Mouse (Mus musculus) induced T-regulatory cell, adult 2 months (primary cell): Measurements from ENCODE around the gene Lrch3.
"Not testable (repeated sequence)": the region's sequence is repeated elsewhere in the genome, so short reads cannot be mapped to it uniquely, and the experiment has no call there.

Source experiments
- DNase-seq: peaks from one replicate; pipeline ENCODE4 v3.0.0-alpha.2; 2012; ENCODE audit warnings: low read depth

The Lrch3 gene

DNA sequence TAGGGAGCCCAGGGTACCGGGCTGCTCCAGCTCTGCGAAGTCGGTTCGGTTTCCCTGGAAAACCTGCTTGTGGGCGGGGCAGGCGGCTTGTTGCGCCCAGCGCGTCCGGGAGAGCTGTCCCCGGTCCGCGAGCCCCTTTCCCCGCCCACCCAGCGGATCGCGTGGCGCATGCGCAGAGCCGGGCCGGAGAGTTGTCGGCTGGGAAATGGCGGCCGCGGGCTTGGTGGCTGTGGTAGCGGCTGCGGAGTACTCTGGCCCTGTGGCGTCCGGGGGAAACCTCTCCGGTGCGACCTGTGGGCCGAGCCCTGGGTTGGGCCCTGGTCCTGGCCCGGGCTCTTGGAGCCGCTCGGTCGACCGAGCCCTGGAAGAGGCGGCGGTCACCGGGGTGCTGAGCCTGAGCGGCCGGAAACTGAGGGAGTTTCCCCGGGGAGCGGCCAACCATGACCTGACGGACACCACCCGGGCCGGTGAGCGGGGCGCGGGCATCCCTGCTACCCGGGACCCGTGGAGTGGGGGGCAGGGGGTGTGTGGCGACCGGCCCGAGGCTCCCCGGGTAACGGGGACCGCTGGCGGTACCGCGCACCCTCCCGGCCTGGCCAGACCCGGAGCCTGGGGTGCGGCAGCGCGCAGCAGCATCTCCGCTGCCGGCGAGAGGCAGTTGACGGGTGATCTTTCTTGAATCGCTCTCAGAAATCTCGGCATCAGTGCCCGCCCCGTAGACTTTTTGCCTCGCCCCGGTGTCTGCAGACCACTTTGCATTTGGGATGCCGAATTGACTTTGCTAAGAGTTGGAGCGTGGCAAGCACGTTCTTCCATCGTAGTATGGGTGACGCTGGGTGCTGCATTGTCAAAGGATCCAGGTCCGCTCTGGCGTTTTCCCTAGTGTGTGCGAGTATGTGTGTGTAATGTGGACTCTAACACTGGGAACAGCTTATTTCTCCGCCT is at the start of gene Lrch3:
Gene Lrch3, plus strand, starts transcription at position 164 of the 945 bp plus-strand sequence.
- peak; percentile 95 for DNase-seq

DNA sequence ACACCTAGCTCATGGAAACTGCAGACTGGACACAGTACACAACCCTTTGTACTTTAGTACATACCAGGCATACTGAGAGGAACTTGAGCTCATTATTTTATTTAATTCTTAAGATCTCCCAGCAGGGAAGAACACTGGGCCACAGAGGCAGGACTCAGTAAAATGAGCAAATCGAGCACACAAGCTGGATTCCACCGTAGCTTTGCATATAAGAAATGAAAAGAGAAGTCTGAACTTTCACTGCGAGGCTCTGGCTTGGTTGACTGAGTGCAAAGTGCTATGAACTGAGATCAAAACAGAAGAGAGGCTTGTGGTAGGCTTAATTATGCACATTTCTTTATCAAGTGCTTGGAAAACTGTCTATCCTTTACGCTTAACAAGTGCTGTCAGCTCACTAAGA is 48.5 kb upstream of the Lrch3 start:
- no peak for DNase-seq

DNA sequence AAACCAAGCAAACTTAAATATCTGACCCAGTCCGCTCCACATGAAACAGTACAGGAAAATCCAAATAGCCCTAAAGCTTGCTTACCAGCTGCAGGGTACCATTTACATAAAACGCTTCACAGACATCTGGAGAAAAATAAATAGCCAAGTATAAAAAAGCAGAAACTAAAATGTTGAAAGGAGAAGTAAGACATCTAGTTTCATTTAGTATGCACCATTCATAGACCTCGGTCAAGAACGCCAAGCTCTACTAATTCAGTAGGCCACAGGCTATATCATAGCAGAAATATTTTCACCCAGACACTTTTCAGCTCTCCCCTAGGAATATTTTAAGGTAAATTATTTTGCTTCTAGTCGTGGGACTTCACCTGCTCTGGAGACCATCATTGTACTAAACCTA is 47.2 kb upstream of the Lrch3 start:
- DNase-seq = no peak

DNA sequence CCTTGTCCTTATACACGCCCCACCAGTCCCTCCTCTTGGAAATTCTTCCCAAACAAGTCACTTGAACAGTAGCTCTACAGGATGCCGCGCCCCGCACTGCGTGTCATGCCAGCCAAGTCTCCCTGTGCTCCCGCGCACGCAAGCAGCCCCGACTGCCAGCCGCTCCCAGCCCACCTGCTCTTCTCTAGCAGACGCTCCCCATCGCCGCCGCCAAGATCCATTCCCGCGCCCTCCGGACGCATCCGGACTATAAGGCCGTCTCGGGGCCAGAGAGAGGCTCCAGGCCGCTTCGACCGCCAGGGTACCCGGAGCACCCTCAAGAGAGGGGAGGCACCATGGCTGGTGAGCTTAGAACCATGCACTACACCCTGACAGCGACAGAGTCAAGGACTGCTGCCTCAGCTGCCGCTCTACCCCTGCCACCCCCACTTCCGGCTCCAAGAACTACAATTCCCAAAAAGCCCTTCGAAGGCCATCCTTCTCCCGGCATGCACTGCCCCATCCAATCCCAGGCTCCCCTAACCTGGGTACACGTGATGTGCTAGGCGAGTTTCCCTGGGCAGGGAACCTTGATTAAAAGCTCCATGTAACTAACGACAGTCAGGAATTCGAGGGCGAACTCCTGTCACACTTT is 45.9 kb upstream of the Lrch3 start:
- DNase-seq = peak; percentile 93

DNA sequence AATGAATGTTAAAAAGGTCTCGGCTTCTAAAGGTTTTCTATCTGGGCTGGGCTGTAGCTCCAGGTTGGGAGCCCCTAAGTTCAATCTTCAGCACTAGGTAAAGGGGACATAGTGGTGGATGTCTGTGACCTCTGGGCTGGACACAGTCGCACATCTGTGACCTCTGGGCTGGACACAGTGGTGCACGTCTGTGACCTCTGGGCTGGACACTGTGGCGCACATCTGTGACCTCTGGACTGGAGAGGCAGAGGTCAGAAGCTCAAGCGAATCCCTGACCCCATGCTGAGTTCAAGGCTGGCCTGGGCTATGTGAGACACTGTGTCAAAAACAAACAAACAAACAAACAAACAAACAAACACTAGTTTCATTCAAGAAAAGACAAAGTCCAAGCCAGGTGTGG is 43.7 kb upstream of the Lrch3 start:
- DNase-seq = no peak

DNA sequence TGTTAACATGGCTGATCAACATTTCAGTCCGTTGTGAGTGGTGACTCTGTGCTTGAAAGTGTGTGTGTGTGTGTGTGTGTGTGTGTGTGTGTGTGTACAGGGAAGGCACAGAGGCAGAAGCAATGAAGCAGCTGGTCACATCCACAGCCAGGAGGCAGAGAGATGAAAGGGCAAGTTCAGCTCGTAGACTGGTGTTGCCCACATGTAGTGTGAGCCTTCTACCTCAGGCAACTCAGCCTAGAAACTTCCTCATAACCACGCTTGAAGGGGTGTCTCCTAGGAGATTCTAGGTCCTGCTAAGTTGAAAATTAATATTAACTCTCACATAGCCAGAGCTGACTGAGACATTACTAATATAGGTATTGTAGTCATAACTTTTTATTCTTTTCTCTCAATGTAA is 40.5 kb upstream of the Lrch3 start:
- no peak for DNase-seq

DNA sequence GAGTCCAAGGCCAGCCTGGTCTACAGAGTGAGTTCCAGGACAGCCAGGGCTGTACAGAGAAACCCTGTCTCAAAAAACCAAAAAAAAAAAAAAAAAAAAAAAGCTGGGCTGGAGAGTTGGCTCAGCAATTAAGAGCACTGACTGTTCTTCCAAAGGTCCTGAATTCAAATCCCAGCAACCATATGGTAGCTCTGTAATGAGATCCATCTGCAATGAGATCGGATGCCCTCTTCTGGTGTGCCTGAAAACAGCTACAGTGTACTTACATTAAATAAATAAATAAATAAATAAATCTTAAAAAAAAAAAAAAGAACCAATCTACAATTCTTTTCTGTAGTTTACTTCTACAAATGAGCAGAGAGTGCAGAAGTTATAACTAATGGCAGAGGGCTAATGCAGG is 38.6 kb upstream of the Lrch3 start:
- not testable (repeated sequence) for DNase-seq

DNA sequence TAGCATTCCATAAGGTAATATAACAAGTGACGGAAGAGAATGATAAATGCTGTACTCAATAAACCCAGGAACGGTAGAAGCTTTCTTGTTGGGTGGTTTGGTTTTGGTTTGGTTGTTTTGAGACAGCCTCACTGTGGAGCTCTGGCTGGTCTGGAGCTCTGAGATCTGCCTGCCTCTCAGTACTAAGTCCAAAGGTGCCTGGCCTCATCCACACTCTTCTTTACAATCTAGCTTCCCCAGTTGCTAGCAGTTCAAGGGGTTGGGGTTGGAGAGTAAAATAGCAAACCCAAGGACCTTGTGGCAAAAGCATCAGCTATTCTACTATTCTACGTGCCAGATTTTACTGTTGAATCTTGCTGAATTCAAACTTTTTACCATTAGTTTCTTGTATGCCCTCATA is 38.1 kb upstream of the Lrch3 start:
- no peak for DNase-seq

DNA sequence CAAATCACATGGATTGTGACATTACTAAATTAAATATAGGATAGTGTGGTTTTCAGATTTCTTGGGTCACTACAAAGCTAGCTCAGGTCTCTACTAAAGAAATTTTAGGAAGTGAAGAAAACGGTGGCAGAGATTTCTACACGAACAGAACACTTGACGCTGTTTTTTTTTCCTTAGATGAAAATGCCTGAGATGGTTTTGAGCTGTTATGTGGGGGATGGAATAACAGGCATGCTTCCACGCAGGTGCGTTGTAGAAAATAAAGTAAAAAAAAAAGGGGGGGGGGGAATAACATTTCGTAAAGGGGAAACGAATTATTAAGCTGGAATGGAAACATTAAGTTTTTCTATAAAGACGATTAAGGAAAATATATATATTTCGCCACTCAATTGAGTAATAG is 37.1 kb upstream of the Lrch3 start:
- no peak for DNase-seq

DNA sequence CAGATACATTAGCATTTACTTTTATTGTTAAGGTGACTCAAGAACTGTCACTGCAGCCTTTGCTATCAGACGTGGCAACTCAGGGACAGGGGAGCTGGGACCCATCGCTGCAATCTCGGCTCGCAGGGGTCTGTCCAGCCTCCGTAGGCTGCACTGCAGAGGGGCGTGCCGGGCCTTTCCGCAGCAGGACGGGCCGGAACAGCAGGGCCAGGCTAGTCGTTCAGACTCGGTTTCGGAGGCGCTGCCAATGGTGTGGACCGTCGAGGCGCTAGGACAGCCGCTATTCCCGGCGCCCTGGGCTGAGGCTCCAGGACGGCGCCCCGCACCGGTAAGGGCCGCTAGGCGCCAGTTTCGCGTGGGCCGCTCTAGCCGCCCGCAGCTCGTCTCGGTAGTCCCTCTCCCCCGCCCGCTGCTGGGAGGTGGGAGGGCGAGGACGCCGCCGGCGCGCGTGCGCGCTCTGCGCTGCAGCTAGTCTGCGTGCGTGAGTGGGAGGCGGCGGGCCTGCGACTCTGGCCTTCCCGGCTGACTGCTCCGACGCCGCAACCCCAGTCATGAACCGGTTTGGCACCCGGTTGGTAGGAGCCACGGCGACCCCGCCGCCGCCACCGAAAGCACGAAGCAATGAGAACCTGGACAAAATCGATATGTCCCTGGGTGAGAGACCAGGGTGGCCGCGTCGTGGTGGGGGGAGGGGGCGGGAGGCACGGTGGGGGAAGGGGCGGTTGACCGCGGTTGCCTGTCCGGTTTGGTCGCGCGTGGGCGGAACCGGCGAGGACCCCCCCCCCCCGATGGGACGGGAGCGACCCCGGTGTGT is 36.4 kb upstream of the Lrch3 start, which contains the start of the genes Fyttd1 and Rubcn:
Gene Fyttd1, plus strand, starts transcription at position 158 of the 814 bp plus-strand sequence.
Gene Rubcn, minus strand, starts transcription at position 424 of the 814 bp plus-strand sequence.
- peak; percentile 95 for DNase-seq

DNA sequence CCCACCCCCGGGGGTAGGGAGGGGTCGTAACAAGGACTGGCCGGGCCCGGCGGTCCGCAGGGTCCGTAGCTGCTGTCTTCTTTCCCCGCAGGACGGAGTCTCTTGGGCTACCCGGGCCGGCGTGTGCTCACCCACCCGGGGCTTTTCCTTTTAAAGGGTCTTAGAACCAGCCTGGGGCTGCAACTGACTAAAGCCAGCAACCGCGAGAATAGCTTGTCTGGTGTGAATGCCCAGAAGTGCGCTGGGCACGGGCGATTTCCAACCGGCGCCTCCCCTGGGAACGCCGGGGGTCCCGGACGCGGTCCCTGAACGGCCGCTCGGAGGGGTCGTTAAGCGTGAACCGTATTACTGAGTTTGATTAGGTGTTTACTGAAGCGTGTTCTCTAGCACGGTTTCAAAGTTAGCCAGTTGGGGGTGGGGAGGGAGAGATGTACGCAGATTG is 35.7 kb upstream of the Lrch3 start:
- DNase-seq = peak; percentile 58

DNA sequence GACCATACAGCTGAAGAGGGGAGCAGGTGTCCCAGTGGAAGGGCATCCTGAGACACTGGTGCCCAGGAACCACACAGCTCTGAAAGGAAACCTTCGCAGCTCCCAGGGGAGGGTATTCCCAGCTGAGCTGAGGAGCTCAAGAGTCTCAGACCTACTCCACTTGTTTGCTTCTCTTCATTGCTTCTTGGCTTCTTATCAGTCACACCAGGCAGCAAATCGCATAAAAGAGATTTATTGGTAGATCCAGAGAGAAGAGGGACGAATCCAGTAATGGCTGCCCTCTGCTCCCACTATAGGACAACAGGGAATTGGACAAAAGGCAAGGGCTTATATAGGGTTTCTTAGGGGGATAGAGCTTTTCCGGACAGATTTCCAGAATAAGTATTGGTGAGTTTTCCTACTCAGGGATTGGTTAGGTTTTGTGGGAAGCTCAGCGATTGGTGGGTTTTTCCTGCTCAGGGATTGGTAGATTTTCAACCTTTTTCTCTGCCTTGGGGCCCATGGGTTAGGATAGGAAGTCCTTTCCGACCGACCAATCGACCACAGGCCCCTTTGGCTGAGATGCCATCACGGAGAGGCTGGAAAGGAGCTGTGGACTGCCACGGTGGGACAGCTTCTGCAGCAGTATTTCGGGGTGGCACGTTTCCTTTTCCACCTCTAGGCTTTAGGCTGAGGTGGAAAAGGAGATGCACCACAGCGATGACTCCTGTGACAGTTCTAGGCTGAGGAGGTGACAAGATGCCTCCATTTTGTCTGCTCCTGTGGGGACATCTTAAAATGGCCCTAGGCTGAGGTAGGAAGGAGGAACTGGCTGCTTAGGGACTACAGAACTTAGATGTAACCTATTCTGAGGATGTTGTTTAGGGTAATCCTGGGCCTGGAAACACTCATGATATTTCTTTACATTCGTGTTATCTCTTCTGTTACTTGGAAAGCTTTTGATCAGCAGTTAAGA is 34.7 kb upstream of the Lrch3 start:
- DNase-seq = peak; percentile 25

DNA sequence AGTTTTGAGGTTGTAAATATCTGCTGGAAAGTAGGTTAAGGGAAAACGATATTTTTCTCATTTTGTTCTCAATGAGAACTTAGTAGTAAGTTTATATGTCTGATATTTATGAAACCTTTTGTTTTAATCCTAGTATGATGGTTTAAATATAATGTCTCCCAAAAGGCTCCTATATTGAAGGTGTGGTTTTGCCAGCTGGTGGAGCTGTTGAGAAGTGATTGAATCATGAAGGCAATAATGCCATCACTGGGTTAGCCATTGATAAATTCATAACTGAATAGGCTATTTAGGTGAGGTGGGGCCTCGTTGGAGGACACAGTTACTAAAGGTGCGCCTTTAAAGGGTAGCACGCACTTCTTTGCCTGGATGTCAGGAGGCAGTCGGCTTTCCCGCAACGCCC is 32.4 kb upstream of the Lrch3 start:
- peak; percentile 22 for DNase-seq

DNA sequence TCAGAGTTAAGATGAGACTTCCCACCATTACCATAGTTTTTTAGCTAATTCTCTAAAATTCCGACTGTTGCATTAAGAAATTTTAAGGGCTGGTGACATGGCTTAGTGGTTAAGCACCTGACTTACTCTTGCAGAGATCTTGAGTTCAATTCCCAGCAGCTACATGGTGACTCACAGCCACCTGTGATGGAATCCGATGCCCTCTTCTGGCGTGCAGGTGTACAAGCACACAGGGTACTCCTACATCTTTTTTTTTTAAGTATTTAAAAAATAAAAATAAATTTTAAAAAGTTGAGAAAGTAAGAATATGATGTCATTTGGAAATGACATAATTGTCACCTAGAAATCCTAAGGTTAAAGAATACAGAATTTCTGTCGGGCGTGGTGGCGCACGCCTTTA is 25.9 kb upstream of the Lrch3 start:
- DNase-seq = peak; percentile 45

DNA sequence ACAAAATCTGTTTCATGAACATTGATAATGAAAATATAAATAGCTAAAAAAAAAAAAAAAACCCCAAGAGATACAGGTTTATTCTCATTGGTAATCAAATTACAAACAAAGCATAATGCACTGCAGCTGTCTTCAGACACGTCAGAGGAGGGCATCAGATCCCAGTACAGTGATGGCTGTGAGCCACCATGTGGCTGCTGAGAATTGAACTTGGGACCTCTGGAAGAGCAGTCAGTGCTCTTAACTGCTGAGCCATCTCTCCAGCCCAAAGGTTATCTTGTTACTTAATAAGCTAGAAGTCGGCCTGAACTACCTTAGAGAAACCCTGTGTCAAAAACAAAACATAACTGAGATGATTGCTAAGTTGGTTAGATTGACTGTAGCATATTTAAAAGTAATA is 24.0 kb upstream of the Lrch3 start:
- DNase-seq = no peak

DNA sequence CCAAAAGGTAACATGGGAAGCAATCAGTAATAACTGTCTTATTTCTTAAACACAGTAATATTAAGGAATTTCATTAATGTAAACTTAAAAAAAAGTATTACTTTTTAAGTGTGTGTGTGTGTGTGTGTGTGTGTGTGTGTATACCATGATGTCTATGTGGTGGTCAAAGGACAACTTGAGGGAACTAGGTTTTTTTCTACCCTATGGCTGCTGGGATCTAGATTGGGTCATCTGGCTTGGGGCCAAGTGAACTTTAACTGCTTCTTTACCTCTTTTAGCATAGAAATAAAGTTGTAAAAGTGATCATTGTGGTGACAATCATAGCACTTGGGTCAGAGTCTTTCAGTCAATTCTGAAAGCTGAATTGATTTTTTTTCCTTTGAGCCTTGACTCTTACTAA is 17.8 kb upstream of the Lrch3 start:
- DNase-seq = no peak

DNA sequence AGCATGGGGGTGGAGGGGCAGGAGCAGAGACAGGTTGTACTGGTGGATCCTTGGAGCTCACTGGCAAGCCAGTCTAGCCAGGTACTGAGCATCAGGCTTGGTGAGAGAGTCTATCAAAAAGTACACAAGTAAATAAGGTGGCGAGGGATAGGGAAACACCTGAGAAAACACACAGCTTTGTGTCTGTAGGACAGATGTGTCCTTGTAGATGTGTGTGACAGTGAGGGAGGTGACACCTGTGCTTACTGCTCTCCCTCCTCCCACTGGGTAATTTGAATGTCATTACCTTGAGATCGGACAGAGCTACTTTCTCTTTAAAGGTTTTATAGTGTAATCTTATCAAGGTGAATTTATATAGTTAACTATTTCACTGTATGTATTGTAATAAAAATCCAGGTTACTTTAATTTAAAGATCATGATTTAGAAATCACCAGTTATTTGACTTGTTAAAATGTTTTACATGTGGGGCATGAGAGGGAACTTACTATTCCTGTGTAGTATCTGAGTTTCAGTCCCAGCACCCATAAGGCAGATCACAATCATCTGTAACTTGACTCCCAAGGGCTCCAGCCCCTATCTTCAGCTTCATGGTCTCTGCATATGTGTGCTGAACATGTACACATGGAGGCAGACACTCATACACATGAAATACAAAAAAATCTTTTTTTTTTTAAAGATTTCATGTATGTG is 12.4 kb upstream of the Lrch3 start:
- DNase-seq = no peak

DNA sequence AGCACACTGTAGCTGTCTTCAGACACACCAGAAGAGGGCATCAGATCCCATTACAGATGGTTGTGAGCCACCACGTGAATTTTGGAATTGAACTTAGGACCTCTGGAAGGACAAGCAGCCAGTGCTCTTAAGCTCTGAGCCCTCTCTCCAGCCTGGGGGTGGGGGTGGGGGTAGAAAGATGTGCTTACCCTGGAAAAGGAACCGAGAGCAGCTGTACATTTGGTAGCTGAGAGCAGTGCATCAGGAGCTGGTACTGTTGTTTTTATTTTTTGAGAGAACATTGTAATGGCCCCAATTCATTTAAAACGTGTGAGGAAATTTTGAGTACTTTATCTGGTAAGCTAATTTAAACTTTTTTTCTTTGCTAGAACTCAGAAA is 11.9 kb upstream of the Lrch3 start:
- no peak for DNase-seq

DNA sequence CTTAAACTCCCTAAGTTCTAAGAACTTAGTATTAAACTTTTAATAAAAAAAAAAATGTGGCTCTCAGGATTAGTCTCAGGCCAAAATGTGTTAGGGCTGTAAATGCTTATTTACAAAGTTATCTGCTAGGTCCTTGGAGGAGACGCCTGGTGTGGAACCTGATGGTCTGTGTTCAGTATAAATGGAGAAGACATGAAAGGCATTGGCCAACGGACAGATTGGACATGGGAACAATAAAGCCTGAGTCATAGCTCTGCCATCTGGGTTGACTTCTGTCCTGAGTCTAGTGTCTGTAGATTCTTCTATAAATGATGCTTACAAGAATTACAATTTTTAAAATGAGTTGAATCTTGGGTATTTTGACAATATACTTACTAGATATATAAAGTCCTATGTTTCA is 7.7 kb upstream of the Lrch3 start:
- no peak for DNase-seq

DNA sequence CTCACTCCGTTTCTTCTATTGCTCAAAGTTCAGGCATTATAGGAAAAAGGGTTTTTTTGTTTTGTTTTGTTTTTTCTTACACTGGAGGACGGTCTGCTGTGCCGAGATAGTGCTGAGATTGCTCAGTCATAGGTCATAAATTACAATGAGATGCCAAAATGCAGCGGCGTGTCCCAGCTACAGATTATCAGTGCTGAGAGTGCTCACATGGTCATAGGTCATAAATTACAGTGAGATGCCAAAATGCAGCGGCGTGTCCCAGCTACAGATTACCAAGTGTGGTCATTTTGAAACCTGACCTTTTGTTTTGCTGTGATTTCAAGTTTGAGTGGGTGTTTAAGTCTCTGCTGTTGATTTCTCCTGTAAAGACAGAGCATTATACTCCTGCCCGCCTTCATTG is 7.2 kb upstream of the Lrch3 start:
- DNase-seq = no peak

DNA sequence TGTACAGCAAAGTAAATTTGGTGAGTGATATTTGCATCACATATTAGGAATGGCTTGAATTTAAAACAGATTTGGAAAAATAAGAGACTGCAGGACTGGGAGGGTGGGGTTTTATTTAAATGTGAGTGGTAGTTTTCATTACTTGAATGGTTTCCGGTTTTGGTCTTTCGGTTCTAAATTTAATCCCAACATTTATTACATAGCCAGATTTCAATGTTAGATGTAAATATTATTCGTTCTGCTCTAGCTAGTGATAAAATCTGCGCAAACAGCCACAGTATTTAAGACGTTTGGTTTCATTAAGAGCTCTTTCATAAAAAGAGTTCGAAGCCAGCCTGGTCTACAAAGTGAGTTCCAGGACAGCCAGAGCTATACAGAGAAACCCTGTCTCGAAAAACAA is 688 bp upstream of the Lrch3 start:
- peak; percentile 50 for DNase-seq
